Comparison of ENCODE assay signal across 7 mouse cellular contexts in the genomic region with DNA sequence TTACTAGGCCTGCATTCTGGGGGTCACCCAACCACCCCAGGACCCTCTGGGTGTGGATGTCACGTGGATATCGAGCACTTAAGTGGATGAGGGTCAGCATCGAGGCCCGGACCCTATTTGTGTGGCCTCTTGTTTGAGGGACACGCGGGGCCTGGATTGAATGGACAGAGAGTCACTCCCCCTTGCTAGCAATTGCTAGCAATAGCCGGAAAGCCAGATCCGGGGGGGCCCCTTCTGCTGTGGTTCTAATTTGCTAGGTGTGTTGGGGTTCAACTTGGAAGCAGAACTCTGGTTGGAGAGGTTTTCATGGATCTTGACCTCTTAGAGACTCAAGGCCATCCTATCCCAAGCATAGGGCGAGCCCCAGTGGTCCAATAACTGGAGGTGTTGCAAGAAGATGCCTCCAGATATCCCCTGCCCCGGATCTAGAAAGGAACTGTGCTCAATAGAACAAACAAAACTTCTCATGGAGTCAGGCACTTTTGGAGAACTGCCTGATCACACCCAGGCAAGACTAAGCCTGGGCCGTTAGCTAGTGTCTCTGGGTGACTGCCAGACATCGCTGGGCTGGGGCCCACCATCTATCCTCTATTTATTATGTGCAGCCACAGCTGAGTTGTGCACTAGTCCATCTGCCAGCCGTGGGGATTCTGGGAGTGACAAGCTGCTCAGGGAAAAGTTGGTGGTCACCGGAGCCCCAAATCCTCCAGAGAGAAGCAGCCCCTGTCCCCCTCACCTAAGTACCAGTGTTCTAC. TPM values are rescaled to one million over a fixed set of nuclear protein-coding genes. Genes with fewer than 3 reads are reported as not detected.
DNase-seq lines count a peak whose midpoint lies in the region; ATAC-seq lines count a peak whose summit lies in the region.

No protein-coding gene starts in this region.

- H3K9ac ChIP-seq in hindbrain, embryonic 16.5 days (ENCODE audit: low read depth, low read length), result peak overlapping the region; percentile 50

- peak; percentile 88 for DNase-seq in NIH3T3 (ENCODE audit: low read depth)
- peak; percentile 50 to 51 for DNase-seq in cerebellum, adult 18-20 months
- DNase-seq in gastrocnemius, adult 8-10 months (ENCODE audit: low spot score in 2 of 2), result peak; percentile 55 to 70
- peak; percentile 81 for DNase-seq in left cerebral cortex, postnatal 10 days (ENCODE audit: extremely low spot score in 1 of 2, low spot score in 2 of 2)
- DNase-seq in lung, postnatal 4 days, result peak; percentile 80 to 91
- DNase-seq in spleen, postnatal 4 days (ENCODE audit: low spot score in 2 of 2), result peak; percentile 57 to 81

- peaks cover 24% of the 10 kb centered on the region for H3K36me3 ChIP-seq in hindbrain, embryonic 16.5 days (ENCODE audit: control insufficient read depth, insufficient read depth, low read length)

- peak overlapping the region; percentile 58 for H3K4me2 ChIP-seq in hindbrain, embryonic 16.5 days (ENCODE audit: low read length)

- peaks cover 44% of the 10 kb centered on the region for H3K4me1 ChIP-seq in hindbrain, embryonic 16.5 days (ENCODE audit: control insufficient read depth, insufficient read depth, low read depth, low read length)

- peak overlapping the region; percentile 100 for H3K27ac ChIP-seq in hindbrain, embryonic 16.5 days (ENCODE audit: low read depth, low read length)

- H3K4me3 ChIP-seq in hindbrain, embryonic 16.5 days (ENCODE audit: low read length), result peak overlapping the region; percentile 90

- no peaks in the 10 kb centered on the region for H3K9me3 ChIP-seq in hindbrain, embryonic 16.5 days (ENCODE audit: control insufficient read depth, low read length)

- 14% methylated on average over 14 of the region's 14 CpGs for WGBS in hindbrain, embryonic 16.5 days

- peak; percentile 41; the same call in 1 of the 2 replicates for ATAC-seq in hindbrain, embryonic 16.5 days

- intact Hi-C loops in left cerebral cortex, postnatal 10 days (cut with DNase I), result loop anchor here (5.0 kb wide), 2 partner anchors 55 to 90 kb away; a partner anchor contains a TSS

- H3K27me3 ChIP-seq in hindbrain, embryonic 16.5 days (replicated peaks; ENCODE audit: control insufficient read depth, insufficient read depth, low read length), result no peaks in the 10 kb centered on the region

RNA-seq across cellular contexts. Expression of a gene that starts 0.7 kb away (rescaled TPM):
- total RNA-seq in gastrocnemius, adult 8-10 months (2022), result 100 to 1,000 TPM; 301 to 406 (median 351) TPM
- polyA plus RNA-seq in hindbrain, embryonic 16.5 days (2015; fragmentation: Nextera tagmentation; extraction: Ambion mirVana), result 11,512 and 13,219 TPM in 2 replicates
- total RNA-seq in left cerebral cortex, postnatal 10 days (2021), result 1,000 to 10,000 TPM; 3,611 to 3,673 TPM

RNA-seq across cellular contexts. Expression of a gene that starts 12.0 kb away (rescaled TPM):
- total RNA-seq in gastrocnemius, adult 8-10 months (2022), result 1 to 10 TPM; 4.4 to 6.8 (median 5.3) TPM
- polyA plus RNA-seq in hindbrain, embryonic 16.5 days (2015; fragmentation: Nextera tagmentation; extraction: Ambion mirVana), result 29.7 and 32.9 TPM in 2 replicates
- 10 to 100 TPM; 32.3 to 34.8 TPM for total RNA-seq in left cerebral cortex, postnatal 10 days (2021)

RNA-seq across cellular contexts. Expression of a gene that starts 52.9 kb away (rescaled TPM):
- 1 to 10 TPM; 3.0 to 7.9 (median 5.0) TPM for total RNA-seq in gastrocnemius, adult 8-10 months (2022)
- polyA plus RNA-seq in hindbrain, embryonic 16.5 days (2015; fragmentation: Nextera tagmentation; extraction: Ambion mirVana), result 478 and 522 TPM in 2 replicates
- 100 to 1,000 TPM; 442 to 448 TPM for total RNA-seq in left cerebral cortex, postnatal 10 days (2021)

Comparison
In these comparisons a context has a peak if more than half of its experiments do, and no peak if none do; other contexts are left out.
1. Peak in every context shown above with its lines: DNase-seq, ATAC-seq, H3K4me3 ChIP-seq and H3K27ac ChIP-seq.
2. RNA of a gene that starts 0.7 kb away (total RNA-seq): 3,611 to 3,673 TPM in left cerebral cortex, postnatal 10 days; 301 to 406 TPM in gastrocnemius, adult 8-10 months; every median in the first group is over 4 times any median in the second.
3. RNA of a gene that starts 12.0 kb away (total RNA-seq): 32.3 to 34.8 TPM in left cerebral cortex, postnatal 10 days; 4.4 to 6.8 TPM in gastrocnemius, adult 8-10 months; every median in the first group is over 4 times any median in the second.
4. RNA of a gene that starts 52.9 kb away (total RNA-seq): 442 to 448 TPM in left cerebral cortex, postnatal 10 days; 3.0 to 7.9 TPM in gastrocnemius, adult 8-10 months; every median in the first group is over 10 times any median in the second.